Mouse (Mus musculus): ENCODE data around the gene Pea15a. TPM values are rescaled to one million over a fixed set of nuclear protein-coding genes. Genes with fewer than 3 reads are reported as not detected.

The Pea15a gene
- total RNA-seq, 2 experiments from 2014 or later = 0.50 TPM; not detected in 1

- 0 out of 2 replicates have a peak, but pooled peaks have one; percentile 23 for ATAC-seq (replicated peaks; ENCODE audit: low FRiP score, low TSS enrichment, poor library complexity, severe bottlenecking)
Observed at GRCm38 (mm10) chr1:172183915-172184314, 22.7 kb downstream of the Pea15a start.

- no peak for ATAC-seq (replicated peaks; ENCODE audit: low FRiP score, low TSS enrichment, poor library complexity, severe bottlenecking)
Observed at GRCm38 (mm10) chr1:172183056-172183455, 23.5 kb downstream of the Pea15a start.

- ATAC-seq (replicated peaks; ENCODE audit: low FRiP score, low TSS enrichment, poor library complexity, severe bottlenecking) = no peak
Observed at GRCm38 (mm10) chr1:172181777-172182176, 24.8 kb downstream of the Pea15a start.

GRCm38 (mm10) chr1:172180881-172181280 is 25.7 kb downstream of the Pea15a start:
- no peak for ATAC-seq (replicated peaks; ENCODE audit: low FRiP score, low TSS enrichment, poor library complexity, severe bottlenecking)

- no peak for ATAC-seq (replicated peaks; ENCODE audit: low FRiP score, low TSS enrichment, poor library complexity, severe bottlenecking)
Observed at GRCm38 (mm10) chr1:172179102-172179501, 27.5 kb downstream of the Pea15a start.

GRCm38 (mm10) chr1:172177791-172178190 is 28.8 kb downstream of the Pea15a start:
- no peak for ATAC-seq (replicated peaks; ENCODE audit: low FRiP score, low TSS enrichment, poor library complexity, severe bottlenecking)

GRCm38 (mm10) chr1:172173181-172173580 is 33.4 kb downstream of the Pea15a start:
- ATAC-seq (replicated peaks; ENCODE audit: low FRiP score, low TSS enrichment, poor library complexity, severe bottlenecking) = no peak

GRCm38 (mm10) chr1:172172381-172172780 is 34.2 kb downstream of the Pea15a start:
- ATAC-seq (replicated peaks; ENCODE audit: low FRiP score, low TSS enrichment, poor library complexity, severe bottlenecking) = no peak

GRCm38 (mm10) chr1:172169809-172170208 is 36.8 kb downstream of the Pea15a start:
- no peak for ATAC-seq (replicated peaks; ENCODE audit: low FRiP score, low TSS enrichment, poor library complexity, severe bottlenecking)

GRCm38 (mm10) chr1:172167911-172168310 is 38.7 kb downstream of the Pea15a start:
- no peak for ATAC-seq (replicated peaks; ENCODE audit: low FRiP score, low TSS enrichment, poor library complexity, severe bottlenecking)

- ATAC-seq (replicated peaks; ENCODE audit: low FRiP score, low TSS enrichment, poor library complexity, severe bottlenecking) = no peak
Observed at GRCm38 (mm10) chr1:172162959-172163358, 43.6 kb downstream of the Pea15a start.

- peak; percentile 73 for ATAC-seq (replicated peaks; ENCODE audit: low FRiP score, low TSS enrichment, poor library complexity, severe bottlenecking)
Observed at GRCm38 (mm10) chr1:172162009-172162408, 44.6 kb downstream of the Pea15a start.

- ATAC-seq (replicated peaks; ENCODE audit: low FRiP score, low TSS enrichment, poor library complexity, severe bottlenecking) = no peak
Observed at GRCm38 (mm10) chr1:172160508-172160907, 46.1 kb downstream of the Pea15a start.

- ATAC-seq (replicated peaks; ENCODE audit: low FRiP score, low TSS enrichment, poor library complexity, severe bottlenecking) = no peak
Observed at GRCm38 (mm10) chr1:172159970-172160369, 46.6 kb downstream of the Pea15a start.

GRCm38 (mm10) chr1:172155518-172155917 is 51.1 kb downstream of the Pea15a start:
- peak; percentile 95 for ATAC-seq (replicated peaks; ENCODE audit: low FRiP score, low TSS enrichment, poor library complexity, severe bottlenecking)

- ATAC-seq (replicated peaks; ENCODE audit: low FRiP score, low TSS enrichment, poor library complexity, severe bottlenecking) = no peak
Observed at GRCm38 (mm10) chr1:172154536-172154935, 52.1 kb downstream of the Pea15a start.

- peak; percentile 53 for ATAC-seq (replicated peaks; ENCODE audit: low FRiP score, low TSS enrichment, poor library complexity, severe bottlenecking)
Observed at GRCm38 (mm10) chr1:172148955-172149815, 57.4 kb downstream of the Pea15a start.

GRCm38 (mm10) chr1:172148279-172148954 is 58.2 kb downstream of the Pea15a start:
- peak; percentile 63 for ATAC-seq (replicated peaks; ENCODE audit: low FRiP score, low TSS enrichment, poor library complexity, severe bottlenecking)

GRCm38 (mm10) chr1:172147835-172148278 is 58.7 kb downstream of the Pea15a start, which contains the start of gene Dcaf8:
Dcaf8 (plus strand) TSS chr1:172148084.
- peak; percentile 89 for ATAC-seq (replicated peaks; ENCODE audit: low FRiP score, low TSS enrichment, poor library complexity, severe bottlenecking)
